Mouse (Mus musculus): Measurements from ENCODE around the gene Mettl7a3.
A peak's percentile ranks its signal among the peaks of the same experiment; 100 is the strongest.
"Not testable (repeated sequence)": the region's sequence is repeated elsewhere in the genome, so short reads cannot be mapped to it uniquely, and the experiment has no call there.

Gene Mettl7a3

DNA sequence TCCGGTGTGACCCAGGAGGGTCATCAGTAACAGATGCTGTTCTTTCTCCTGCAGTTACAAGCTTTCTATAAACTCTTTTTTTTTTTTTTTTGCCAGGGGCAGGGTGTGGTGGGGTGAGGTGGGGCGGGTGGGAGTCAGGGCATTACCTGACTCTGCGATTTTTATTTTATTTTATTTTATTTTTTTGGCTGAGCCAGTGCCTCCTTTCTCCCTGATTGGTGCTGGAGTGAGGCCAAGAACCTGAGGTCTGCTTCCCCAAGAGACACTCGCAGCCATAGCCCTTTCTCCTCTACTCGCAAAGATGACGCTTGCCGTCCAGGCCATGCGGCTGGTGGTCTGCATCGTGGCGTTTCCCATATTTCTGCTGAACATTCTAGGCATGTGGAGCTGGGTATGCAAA, at the start of gene Mettl7a3:
TSS of gene Mettl7a3 (plus strand) at position 301 of the 400 bp plus-strand sequence.
- no peak for DNase-seq (ENCODE audit: low read depth, low spot score)

- no peak for DNase-seq (ENCODE audit: low read depth, low spot score)
Observed at GRCm38 (mm10) chr15:100288980-100289379, 45.7 kb upstream of the Mettl7a3 start.

- no peak for DNase-seq (ENCODE audit: low read depth, low spot score)
Observed at GRCm38 (mm10) chr15:100290858-100291257, 43.9 kb upstream of the Mettl7a3 start.

GRCm38 (mm10) chr15:100292326-100292725, 42.4 kb upstream of the Mettl7a3 start:
- no peak for DNase-seq (ENCODE audit: low read depth, low spot score)

DNA sequence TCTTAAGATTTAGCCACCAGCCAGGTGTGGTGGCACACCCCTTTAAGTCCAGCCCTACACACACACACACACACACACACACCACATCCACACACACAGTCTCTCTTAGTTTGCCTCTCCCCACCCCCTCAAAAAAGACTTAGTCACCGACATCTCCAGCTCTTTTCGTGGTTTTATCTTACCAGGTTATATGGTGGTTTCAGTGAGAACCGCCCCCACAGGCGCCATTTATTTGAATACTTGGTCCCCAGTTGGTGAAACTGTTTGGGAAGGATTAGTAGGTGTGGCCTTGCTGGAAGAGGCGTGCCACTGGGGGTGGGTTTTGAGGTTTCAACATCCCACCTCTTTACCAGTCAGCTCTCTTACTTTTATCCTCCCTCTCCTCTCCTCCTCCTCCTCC, 36.9 kb upstream of the Mettl7a3 start:
- no peak for DNase-seq (ENCODE audit: low read depth, low spot score)

- DNase-seq (ENCODE audit: low read depth, low spot score) = no peak
Observed at GRCm38 (mm10) chr15:100300499-100300898, 34.2 kb upstream of the Mettl7a3 start.

- peak; percentile 67 for DNase-seq (ENCODE audit: low read depth, low spot score)
Observed at GRCm38 (mm10) chr15:100301556-100301955, 33.2 kb upstream of the Mettl7a3 start.

DNA sequence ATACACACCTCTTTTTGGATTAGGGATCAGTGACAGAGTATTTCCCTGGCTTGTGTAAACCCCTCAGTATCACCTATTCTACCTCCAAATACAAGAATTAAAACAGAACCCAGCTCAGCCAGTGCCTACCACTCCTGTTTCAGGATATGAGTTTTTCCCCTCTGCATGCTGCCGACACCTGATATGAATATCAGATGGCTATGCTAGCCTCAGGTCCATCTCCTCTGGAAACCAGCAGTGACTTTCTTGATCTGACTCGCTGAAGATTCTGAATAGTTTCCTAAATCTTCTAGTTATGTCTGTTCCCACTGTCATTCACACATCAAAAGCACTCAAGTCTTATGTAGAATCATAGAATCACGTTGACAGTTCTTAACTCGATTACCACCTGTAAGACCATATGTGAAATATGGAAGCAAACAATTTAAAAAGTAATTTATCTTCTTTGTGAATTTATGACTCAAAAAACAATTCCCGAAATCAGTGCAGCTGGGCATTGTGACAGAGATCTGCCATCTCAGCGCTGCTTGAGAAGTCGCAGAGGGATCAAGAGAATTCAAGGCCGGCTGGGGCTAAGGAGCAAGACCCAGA, 31.2 kb upstream of the Mettl7a3 start:
- no peak for DNase-seq (ENCODE audit: low read depth, low spot score)

DNA sequence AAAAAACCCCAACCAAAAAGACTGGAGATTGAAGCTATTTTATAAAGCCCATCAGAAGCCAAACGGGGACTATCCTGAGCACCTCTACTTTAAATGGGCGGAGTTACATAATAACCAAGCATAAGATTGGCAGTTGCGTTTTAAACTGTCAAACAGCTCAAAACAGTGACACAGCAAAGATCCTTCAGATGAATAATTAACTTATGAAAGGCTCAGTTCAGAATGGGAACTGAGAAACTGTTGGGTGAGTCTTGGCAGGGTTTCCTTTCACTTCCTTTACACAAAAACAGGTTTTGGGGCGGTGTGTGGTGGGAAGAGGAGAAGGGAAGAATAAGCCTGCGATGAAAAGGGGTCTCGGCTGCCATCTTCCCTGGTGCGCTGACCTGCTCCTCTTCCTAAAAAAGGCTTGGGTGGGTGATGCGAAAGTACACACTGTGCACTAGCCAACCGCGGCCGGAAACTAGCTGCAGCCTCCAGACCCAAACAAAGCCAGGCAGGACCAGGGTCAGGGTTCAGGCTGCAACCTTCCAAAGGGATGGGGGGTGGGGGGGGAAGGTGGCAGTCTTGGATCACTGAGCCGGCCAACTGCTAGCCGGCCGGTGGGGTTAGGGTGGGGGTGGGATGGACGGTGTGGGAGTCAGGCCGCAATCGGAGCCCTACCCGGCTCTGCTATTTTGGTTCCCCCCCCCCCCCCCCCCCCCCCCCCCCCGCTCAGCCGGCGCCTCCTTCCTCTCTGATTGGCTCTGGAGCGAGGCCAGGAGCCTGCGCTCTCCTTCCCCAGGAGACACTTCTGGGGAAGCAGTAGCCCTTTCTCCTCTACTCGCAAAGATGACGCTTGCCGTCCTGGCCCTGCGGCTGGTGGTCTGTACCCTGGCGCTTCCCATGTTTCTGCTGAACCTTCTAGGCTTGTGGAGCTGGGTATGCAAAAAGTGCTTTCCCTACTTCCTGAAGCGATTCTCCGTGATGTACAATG, 30.4 kb upstream of the Mettl7a3 start, which contains the start of gene Mettl7a1:
TSS of gene Mettl7a1 (plus strand) at position 122 of the 973 bp plus-strand sequence.
- DNase-seq (ENCODE audit: low read depth, low spot score) = peak; percentile 77

DNA sequence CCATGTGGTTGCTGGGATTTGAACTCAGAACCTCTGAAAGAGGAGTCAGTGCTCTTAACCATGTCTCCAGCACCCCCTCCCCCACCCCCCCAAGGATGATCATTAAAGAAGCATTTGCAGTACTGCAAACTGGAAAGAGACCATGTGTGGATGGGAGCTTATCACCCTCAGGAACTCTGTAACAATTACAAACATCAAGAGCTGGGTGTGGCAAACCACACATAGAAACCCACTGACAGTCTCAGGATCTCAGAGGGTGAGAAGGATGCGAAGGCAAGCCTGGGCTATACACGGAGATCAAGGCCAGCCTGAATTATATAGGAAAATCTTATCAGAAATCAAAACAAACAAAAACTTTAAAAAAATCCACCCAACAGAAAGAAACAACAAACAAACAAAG, 28.5 kb upstream of the Mettl7a3 start:
- DNase-seq (ENCODE audit: low read depth, low spot score) = peak; percentile 20

GRCm38 (mm10) chr15:100307438-100308096, 27.2 kb upstream of the Mettl7a3 start:
- DNase-seq (ENCODE audit: low read depth, low spot score) = peak; percentile 75

- DNase-seq (ENCODE audit: low read depth, low spot score) = peak; percentile 63
Observed at GRCm38 (mm10) chr15:100312346-100312745, 22.4 kb upstream of the Mettl7a3 start.

DNA sequence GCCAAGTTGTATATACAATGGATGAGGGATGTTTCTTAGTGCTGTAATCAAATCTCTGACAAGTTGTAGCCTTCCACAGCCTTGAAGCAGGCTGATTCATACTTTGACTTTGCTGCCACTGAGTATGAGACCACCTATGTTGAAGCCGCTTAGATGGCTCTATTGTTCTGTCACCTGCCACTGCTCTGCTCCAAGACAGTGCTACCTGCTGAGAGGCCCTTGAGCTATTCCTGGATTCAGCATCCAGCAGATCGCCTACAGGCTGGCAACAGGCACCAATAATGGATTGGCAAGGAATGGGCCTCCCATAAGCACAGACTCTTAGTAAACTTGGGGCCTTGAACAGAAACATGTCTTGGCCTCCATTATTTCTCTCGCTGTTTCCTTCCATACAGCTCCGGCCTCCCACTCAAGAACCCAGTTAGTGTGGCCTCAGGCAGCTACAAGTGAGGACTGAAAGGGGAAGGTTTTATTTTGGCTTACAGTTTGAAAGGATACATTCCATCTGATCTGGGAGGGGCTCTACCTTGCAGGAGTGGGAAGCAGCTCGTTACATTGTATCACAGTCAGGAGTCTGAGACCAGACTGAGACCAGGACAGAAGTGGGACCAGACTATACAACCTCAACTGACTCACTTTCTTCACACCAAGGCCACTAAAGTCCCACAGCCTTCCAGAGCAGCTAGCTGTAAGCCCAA, 20.1 kb upstream of the Mettl7a3 start:
- DNase-seq (ENCODE audit: low read depth, low spot score) = no peak

GRCm38 (mm10) chr15:100318014-100318671, 16.6 kb upstream of the Mettl7a3 start:
- DNase-seq (ENCODE audit: low read depth, low spot score) = not testable (repeated sequence)

DNA sequence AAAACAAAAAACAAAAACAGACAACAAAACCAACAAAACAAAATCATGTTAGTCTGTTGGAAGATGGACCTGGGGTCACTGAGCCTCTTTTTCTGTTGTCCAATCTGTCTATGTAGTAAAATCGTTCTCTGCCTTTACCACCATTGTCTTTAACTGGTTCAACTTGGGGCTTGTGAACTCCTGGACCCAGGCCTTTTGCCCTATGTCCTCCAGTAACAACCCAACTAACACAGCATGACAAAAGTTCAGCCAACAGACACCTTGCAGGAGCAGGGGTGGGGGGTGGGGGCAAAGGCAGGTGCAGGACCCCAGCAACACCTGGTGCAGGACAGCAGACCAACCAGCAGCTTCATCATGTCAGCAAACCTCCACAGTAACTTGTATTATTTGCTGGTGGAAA, 14.8 kb upstream of the Mettl7a3 start:
- no peak for DNase-seq (ENCODE audit: low read depth, low spot score)

DNA sequence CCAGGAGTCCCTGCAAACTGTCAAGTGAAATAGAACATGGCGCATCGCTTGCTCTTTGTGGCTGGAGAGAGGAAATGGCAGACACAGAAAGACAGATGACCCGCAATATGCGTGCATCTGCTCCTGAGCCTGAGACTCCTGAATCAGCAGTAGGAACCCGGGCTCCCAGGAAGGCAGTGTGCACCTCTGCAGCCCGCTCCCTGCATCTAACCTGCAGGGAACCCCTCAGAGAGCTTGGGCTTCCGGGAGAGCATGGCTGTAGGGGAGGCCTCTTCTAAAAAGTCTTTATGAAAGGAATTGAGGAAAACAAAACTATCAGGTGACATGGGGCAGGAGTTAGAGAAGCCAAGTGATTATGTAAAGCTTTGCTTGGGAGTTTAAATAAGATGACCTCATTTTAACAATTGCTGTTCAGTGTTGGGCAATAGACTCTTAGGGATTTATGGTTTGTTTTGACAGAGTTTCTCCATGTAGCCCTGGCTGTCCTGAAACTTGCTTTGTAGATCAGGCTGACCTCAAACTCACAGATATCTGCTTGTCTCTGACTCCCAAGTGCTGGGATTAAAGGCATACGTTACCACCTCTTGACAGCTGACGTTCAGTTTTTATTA, 14.3 kb upstream of the Mettl7a3 start:
- no peak for DNase-seq (ENCODE audit: low read depth, low spot score)

- DNase-seq (ENCODE audit: low read depth, low spot score) = no peak
Observed at GRCm38 (mm10) chr15:100321134-100321533, 13.6 kb upstream of the Mettl7a3 start.

DNA sequence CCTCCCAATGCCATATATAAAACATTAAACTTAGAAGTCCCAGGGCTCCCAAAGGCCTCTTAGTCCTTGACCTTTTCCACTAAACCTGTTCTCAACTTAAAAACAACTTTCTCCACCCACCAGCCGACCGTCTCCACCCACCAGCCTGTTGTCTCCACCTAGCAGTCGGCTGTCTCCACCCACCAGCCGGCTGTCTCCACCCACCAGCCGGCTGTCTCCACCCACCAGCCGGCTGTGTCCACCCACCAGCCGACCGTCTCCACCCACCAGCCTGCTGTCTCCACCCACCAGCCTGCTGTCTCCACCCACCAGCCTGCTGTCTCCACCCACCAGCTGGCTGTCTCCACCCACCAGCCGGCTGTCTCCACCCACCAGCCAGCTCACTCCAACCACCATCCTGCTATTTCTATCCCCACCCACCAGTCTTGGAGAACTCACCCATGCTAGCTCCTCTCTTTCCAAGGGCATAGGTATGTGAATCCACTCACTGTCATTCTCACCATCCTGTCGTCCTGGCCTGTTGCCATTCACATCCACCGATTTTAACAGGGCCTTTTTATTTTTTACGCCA, 10.6 kb upstream of the Mettl7a3 start:
- no peak for DNase-seq (ENCODE audit: low read depth, low spot score)

- DNase-seq (ENCODE audit: low read depth, low spot score) = no peak
Observed at GRCm38 (mm10) chr15:100325235-100325634, 9.5 kb upstream of the Mettl7a3 start.

DNA sequence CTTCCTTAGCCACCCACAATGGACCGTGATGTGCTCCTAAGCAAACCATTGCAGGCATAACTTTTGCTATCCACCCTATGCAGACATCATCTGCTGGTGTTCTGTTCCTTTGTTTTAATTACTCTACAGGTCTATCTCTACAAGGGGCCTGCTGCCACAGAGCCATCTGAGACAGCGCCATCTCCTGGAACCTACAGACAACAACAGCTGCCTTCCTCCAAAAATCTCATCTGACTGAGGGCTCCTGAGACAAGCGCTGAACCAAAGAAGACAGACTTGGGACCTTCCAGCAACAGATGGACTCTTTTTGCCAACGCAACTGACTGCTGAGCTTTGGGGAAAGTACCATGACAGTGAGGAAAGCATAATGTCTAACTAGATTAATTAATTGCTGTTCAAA, 6.6 kb upstream of the Mettl7a3 start:
- not testable (repeated sequence) for DNase-seq (ENCODE audit: low read depth, low spot score)

Data from CD4-positive helper T cell, adult 2 months (primary cell).